Comparison of ENCODE assay signal across 9 mouse cellular contexts in the genomic region with DNA sequence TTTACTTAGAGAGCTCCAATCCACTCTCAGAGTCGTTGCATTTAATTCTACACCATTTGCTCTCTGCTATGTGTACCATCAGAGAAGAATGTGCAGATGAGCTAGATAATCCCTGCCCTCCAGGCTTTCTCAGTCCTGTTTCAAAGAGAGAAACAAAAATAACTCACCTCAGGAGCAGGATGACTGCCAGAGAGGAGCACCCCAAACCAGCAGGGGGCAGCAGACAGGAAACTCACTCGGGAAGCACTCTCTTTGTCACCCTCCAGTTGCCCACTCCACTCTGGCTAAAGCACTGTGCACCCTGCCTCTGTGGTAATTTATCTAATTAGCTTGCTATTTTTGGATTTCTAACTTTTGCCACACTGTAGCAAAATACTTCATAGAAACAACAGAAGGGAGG.
A peak's percentile ranks its signal among the peaks of the same experiment; 100 is the strongest.
DNase-seq lines count a peak whose midpoint lies in the region; ATAC-seq and TF ChIP-seq lines count a peak whose summit lies in the region.
"Had no signal": no experiment of that assay in that cellular context is flagged by ENCODE, and none has a peak within 500 bp of the region (broad histone marks: within the 10 kb centered on the region; RNA-seq: fewer than 3 reads in every experiment).

No protein-coding gene starts in this region.

- peak; percentile 33 for DNase-seq in kidney, adult 9 months
- peak; percentile 17 for DNase-seq in Muller cell, postnatal 12 days (ENCODE audit: inconsistent ontology term)
- DNase-seq in adrenal gland, postnatal 10 days, result peak; percentile 57
- peak; percentile 43 for DNase-seq in lung, embryonic 14.5 days
- DNase-seq in spleen, postnatal 14 days (ENCODE audit: low spot score in 2 of 2), result no peak

- TF ChIP-seq CTCF in lung, embryonic 14.5 days (IDR thresholded peaks at IDR 0.05; ENCODE audit: low read depth), result peak; percentile 53

- H3K9ac ChIP-seq in kidney, embryonic 15.5 days, result no peak overlapping the region
- H3K9ac ChIP-seq in lung, embryonic 14.5 days, result no peak overlapping the region
- H3K9ac ChIP-seq: hindbrain, embryonic 15.5 days had no signal

- H3K9me3 ChIP-seq in kidney, embryonic 15.5 days (replicated peaks), result no peaks in the 10 kb centered on the region
- no peaks in the 10 kb centered on the region for H3K9me3 ChIP-seq in lung, embryonic 14.5 days (ENCODE audit: low read depth, low read length)
- H3K9me3 ChIP-seq: hindbrain, embryonic 15.5 days had no signal

- no peak overlapping the region for H3K27ac ChIP-seq in kidney, embryonic 15.5 days
- H3K27ac ChIP-seq in lung, embryonic 14.5 days (ENCODE audit: low read depth), result no peak overlapping the region
- H3K27ac ChIP-seq: hindbrain, embryonic 15.5 days had no signal

- no peak overlapping the region for H3K4me2 ChIP-seq in kidney, embryonic 15.5 days
- H3K4me2 ChIP-seq in lung, embryonic 14.5 days, result no peak overlapping the region
- H3K4me2 ChIP-seq: hindbrain, embryonic 15.5 days had no signal

- H3K36me3 ChIP-seq in kidney, embryonic 15.5 days, result no peaks in the 10 kb centered on the region
- H3K36me3 ChIP-seq in lung, embryonic 14.5 days (ENCODE audit: insufficient read depth), result no peaks in the 10 kb centered on the region
- H3K36me3 ChIP-seq: hindbrain, embryonic 15.5 days had no signal

- H3K27me3 ChIP-seq in kidney, embryonic 15.5 days, result no peaks in the 10 kb centered on the region
- H3K27me3 ChIP-seq in lung, embryonic 14.5 days (ENCODE audit: insufficient read depth, low read length), result no peaks in the 10 kb centered on the region
- H3K27me3 ChIP-seq: hindbrain, embryonic 15.5 days had no signal

- WGBS in kidney, embryonic 15.5 days, result 29% methylated on average over 2 of the region's 2 CpGs
- 23% methylated on average over 2 of the region's 2 CpGs for WGBS in lung, embryonic 14.5 days

- ATAC-seq in kidney, embryonic 15.5 days (replicated peaks; ENCODE audit: low FRiP score), result no peak
- ATAC-seq in lung, embryonic 14.5 days (ENCODE audit: insufficient read depth), result no peak
- no peak for ATAC-seq in CD4-positive, CD25-positive, alpha-beta regulatory T cell, adult 4 months
- no peak for ATAC-seq in megakaryocyte-erythroid progenitor cell, adult 5-6 weeks (replicated peaks; ENCODE audit: low FRiP score, low TSS enrichment, poor library complexity, severe bottlenecking)

- no peak overlapping the region for H3K4me3 ChIP-seq in kidney, embryonic 15.5 days (replicated peaks)
- H3K4me3 ChIP-seq in lung, embryonic 14.5 days (ENCODE audit: low read depth, low read length), result no peak overlapping the region
- H3K4me3 ChIP-seq: hindbrain, embryonic 15.5 days had no signal

- H3K4me1 ChIP-seq in kidney, embryonic 15.5 days, result no peaks in the 10 kb centered on the region
- H3K4me1 ChIP-seq in lung, embryonic 14.5 days (ENCODE audit: insufficient read depth), result no peaks in the 10 kb centered on the region

Comparison
In these comparisons a context has a peak if more than half of its experiments do, and no peak if none do; other contexts are left out.
1. DNase-seq: peak in kidney, adult 9 months (single experiment), Muller cell, postnatal 12 days (single experiment), adrenal gland, postnatal 10 days (single experiment) and lung, embryonic 14.5 days (single experiment); none in spleen, postnatal 14 days (0 of 2).